Mouse (Mus musculus) Patski (cell line): Measurements from ENCODE around the gene Cchcr1. TPM values are rescaled to one million over a fixed set of nuclear protein-coding genes. Genes with fewer than 3 reads are reported as not detected.

Experiments used
- ATAC-seq: fragments of 100-300 bp; one replicate; pipeline ENCODE4 v1.8.0; 2021
- CTCF ChIA-PET: fragments of 350-600 bp; sonication (Branson Sonifier 250); formaldehyde crosslinking; loops from one replicate; lab custom pipeline; 2022; ENCODE audit warnings: inconsistent platforms; lab: Charles Lee
- POLR2A ChIA-PET: fragments of 350-600 bp; sonication (Branson Sonifier 250); formaldehyde crosslinking; loops from one replicate; lab custom pipeline; 2022; ENCODE audit warnings: antibody characterized with exemption, inconsistent platforms; lab: Charles Lee
- DNase-seq: peaks from one replicate; pipeline ENCODE4 v3.0.0-alpha.2; 2011; ENCODE audit warnings: low read depth, low spot score
- H3K27me3 ChIP-seq: fragments of 371-371 bp; one replicate; pipeline ENCODE4 v1.5.1; 2021
- CTCF ChIP-seq: fragments of 100-300 bp; IDR thresholded peaks from one replicate; pipeline ENCODE4 v1.5.1; 2021
- in situ Hi-C: fragments of 300-500 bp; cut with MboI; formaldehyde crosslinking; loops from 3 replicates; pipeline ENCODE4 v1.11.1; 2018; ENCODE audit warnings: low pct_unique_long_range_greater_than_20kb, mixed read lengths
- polyA plus RNA-seq: library from polyadenylated mRNA; unstranded; gene quantifications from one replicate; pipeline ENCODE4 v1.2.3, GENCODE M21; 2021

The Cchcr1 gene
- polyA plus RNA-seq, 1 experiment from 2014 or later = 44.8 TPM

GRCm38 (mm10) chr17:35570836-35571235, 53.9 kb downstream of the Cchcr1 start:
- ChIA-PET CTCF (interaction anchor here (2.8 kb wide), 1 partner anchor 11 kb away, joined by 14 read pairs; no protein-coding TSS in a partner anchor), POLR2A (no interaction called here)
- ATAC-seq (no peak), DNase-seq (no peak)
- H3K27me3 ChIP-seq = no peaks in the 10 kb centered on the region
- in situ Hi-C loops = no loop called here
- no peak for TF ChIP-seq CTCF

GRCm38 (mm10) chr17:35571477-35571876, 54.6 kb downstream of the Cchcr1 start:
- no peak for TF ChIP-seq CTCF
- ATAC-seq (no peak), DNase-seq (no peak)
- H3K27me3 ChIP-seq = no peaks in the 10 kb centered on the region
- in situ Hi-C loops = no loop called here
- ChIA-PET POLR2A (no interaction called here), CTCF (interaction anchor here (0.6 to 2.8 kb wide), 2 partner anchors 12 to 28 kb away, joined by 3 to 14 read pairs; no protein-coding TSS in a partner anchor)

DNA sequence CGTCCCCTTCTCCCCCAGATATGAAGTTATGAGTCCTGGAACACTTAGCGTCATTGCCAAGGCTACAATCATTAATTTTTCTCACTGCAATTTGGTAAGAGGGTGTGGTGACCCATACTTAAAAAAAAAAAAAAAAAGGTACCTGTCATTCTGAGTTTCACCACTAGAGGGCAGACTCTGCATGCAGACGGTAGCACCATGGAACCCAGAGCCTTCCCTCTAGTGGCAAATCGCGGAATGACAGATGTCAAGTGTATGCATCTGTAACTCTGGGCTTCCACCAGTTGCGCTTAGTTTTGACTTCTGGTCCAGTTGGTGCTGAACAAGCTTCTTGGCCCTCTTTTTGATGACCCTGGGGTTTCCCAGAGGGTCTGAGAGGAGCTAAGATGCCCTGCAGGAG, 61.3 kb downstream of the Cchcr1 start:
- in situ Hi-C loops = loop anchor here (5.0 kb wide), 1 partner anchor 36 kb away; no protein-coding TSS in a partner anchor
- ATAC-seq = no peak
- no peak for DNase-seq
- peak; percentile 86 for TF ChIP-seq CTCF
- CTCF ChIA-PET = interaction anchor here (0.6 to 4.1 kb wide), 22 partner anchors 9 to 160 kb away, joined by 3 to 69 read pairs (median 3); partner anchors contain the start of genes Cdsn and Vars2
- POLR2A ChIA-PET = interaction anchor here (1.0 to 1.1 kb wide), 2 partner anchors 22 to 29 kb away, joined by 3 read pairs; no protein-coding TSS in a partner anchor
- no peaks in the 10 kb centered on the region for H3K27me3 ChIP-seq

Other genes with a start within 250 kb of the Cchcr1 start
- gene H2-Q1, start 196.7 kb upstream of the Cchcr1 start, polyA plus RNA-seq = 1.1 TPM
- gene H2-Q2, start 174.9 kb upstream of the Cchcr1 start, polyA plus RNA-seq = not detected
- 4.8 TPM for gene H2-Q4, start 137.5 kb upstream of the Cchcr1 start, polyA plus RNA-seq
- 0.03 TPM for gene H2-Q6, start 92.2 kb upstream of the Cchcr1 start, polyA plus RNA-seq
- gene H2-Q7, start 77.9 kb upstream of the Cchcr1 start, polyA plus RNA-seq = 0.08 TPM
- gene H2-Q10, start 47.0 kb upstream of the Cchcr1 start, polyA plus RNA-seq = 0.35 TPM
- not detected for gene Pou5f1, start 11.1 kb upstream of the Cchcr1 start, polyA plus RNA-seq
- gene Tcf19, start 276 bp upstream of the Cchcr1 start, polyA plus RNA-seq = 35.9 TPM
- gene Psors1c2, start 16.1 kb downstream of the Cchcr1 start, polyA plus RNA-seq = 0.37 TPM
- gene Cdsn, start 35.0 kb downstream of the Cchcr1 start, polyA plus RNA-seq = 8.6 TPM
- not detected for gene 2300002M23Rik, start 50.4 kb downstream of the Cchcr1 start, polyA plus RNA-seq
- gene Sfta2, start 84.4 kb downstream of the Cchcr1 start, polyA plus RNA-seq = not detected
- not detected for gene Gm9573, start 109.5 kb downstream of the Cchcr1 start, polyA plus RNA-seq
- not detected for gene Mucl3, start 126.6 kb downstream of the Cchcr1 start, polyA plus RNA-seq
- gene Vars2, start 150.5 kb downstream of the Cchcr1 start, polyA plus RNA-seq = 34.4 TPM
- gene Gtf2h4, start 156.6 kb downstream of the Cchcr1 start, polyA plus RNA-seq = 30.5 TPM
- 230 TPM for gene Ddr1, start 187.5 kb downstream of the Cchcr1 start, polyA plus RNA-seq